Mouse (Mus musculus) MEL (cell line): ENCODE data around the gene Gnao1. TPM values are rescaled to one million over a fixed set of nuclear protein-coding genes. Genes with fewer than 3 reads are reported as not detected.

Source experiments
- DNase-seq: peaks from one replicate; pipeline ENCODE4 v3.0.0; 2011; ENCODE audit warnings: low read depth, low spot score
- H3K27ac ChIP-seq: 2 replicates; pipeline ENCODE4 v1.5.1; 2012; ENCODE audit warnings: low read depth, mild to moderate bottlenecking, control low read depth, low read length, moderate library complexity; ENCODE audit not compliant: control insufficient read depth
- H3K27me3 ChIP-seq, 2 experiments: fragments of 150-350 bp in 1 of 2; sonication (generic) in 1 of 2; 2 replicates each; pipeline ENCODE4 v1.6.1; 2012; ENCODE audit warnings: low read length in 2 of 2, mild to moderate bottlenecking in 2 of 2, improper control_type of control experiment in 1 of 2, moderate library complexity in 1 of 2; ENCODE audit not compliant: insufficient read depth in 2 of 2, control insufficient read depth in 1 of 2
- H3K36me3 ChIP-seq, 2 experiments: 2 replicates each; pipeline ENCODE4 v1.6.1; 2012 to 2014; ENCODE audit warnings: low read length in 2 of 2, improper control_type of control experiment in 1 of 2, inconsistent platforms in 1 of 2, mild to moderate bottlenecking in 1 of 2; ENCODE audit not compliant: insufficient read depth in 2 of 2, control insufficient read depth in 1 of 2
- H3K4me1 ChIP-seq, 2 experiments: fragments of 150-350 bp in 1 of 2; sonication (generic) in 1 of 2; 2 replicates each; pipeline ENCODE4 v1.6.1; 2012; ENCODE audit warnings: low read length in 2 of 2, improper control_type of control experiment in 1 of 2, mild to moderate bottlenecking in 1 of 2; ENCODE audit not compliant: insufficient read depth in 2 of 2, control insufficient read depth in 1 of 2
- H3K4me3 ChIP-seq, 2 experiments: fragments of 150-350 bp in 1 of 2; sonication (generic) in 1 of 2; 2 replicates each; pipeline ENCODE4 v1.5.1; 2012; ENCODE audit warnings: low read depth in 2 of 2, low read length in 2 of 2, mild to moderate bottlenecking in 2 of 2, moderate library complexity in 2 of 2, control low read depth in 1 of 2, improper control_type of control experiment in 1 of 2; ENCODE audit not compliant: control insufficient read depth in 1 of 2, insufficient read depth in 1 of 2
- H3K79me2 ChIP-seq: 2 replicates; pipeline ENCODE4 v1.6.1; 2012; ENCODE audit warnings: mild to moderate bottlenecking, low read length, moderate library complexity; ENCODE audit not compliant: control insufficient read depth, poor library complexity, insufficient read depth
- H3K9ac ChIP-seq: 2 replicates; pipeline ENCODE4 v1.6.1; 2012; ENCODE audit warnings: low read depth, mild to moderate bottlenecking, control low read depth, low read length, moderate library complexity; ENCODE audit not compliant: control insufficient read depth, poor library complexity, severe bottlenecking
- H3K9me3 ChIP-seq: fragments of 150-350 bp; sonication (generic); replicated peaks from 2 replicates; pipeline ENCODE4 v1.6.1; 2012; ENCODE audit warnings: mild to moderate bottlenecking, low read length, improper control_type of control experiment, moderate library complexity; ENCODE audit not compliant: insufficient read depth
- BHLHE40 ChIP-seq: IDR thresholded peaks from 2 replicates; pipeline ENCODE4 v1.6.1; 2012; ENCODE audit warnings: low read depth, mild to moderate bottlenecking, inconsistent platforms, low read length, improper control_type of control experiment, borderline replicate concordance
- CHD2 ChIP-seq: IDR thresholded peaks from 2 replicates; pipeline ENCODE4 v1.6.1; 2011; ENCODE audit warnings: low read length, improper control_type of control experiment
- E2F4 ChIP-seq: IDR thresholded peaks from 2 replicates; pipeline ENCODE4 v1.6.1; 2011; ENCODE audit warnings: low read depth, low read length, improper control_type of control experiment, borderline replicate concordance
- ELF1 ChIP-seq: IDR thresholded peaks from 2 replicates; pipeline ENCODE4 v1.6.1; 2014; ENCODE audit warnings: low read depth, mild to moderate bottlenecking, inconsistent platforms, low read length, improper control_type of control experiment, moderate library complexity
- ETS1 ChIP-seq: IDR thresholded peaks from 2 replicates; pipeline ENCODE4 v1.6.1; 2012; ENCODE audit warnings: low read depth, mild to moderate bottlenecking, inconsistent platforms, low read length, improper control_type of control experiment, moderate library complexity
- GABPA ChIP-seq: IDR thresholded peaks from 2 replicates; pipeline ENCODE4 v1.6.1; 2012; ENCODE audit warnings: low read depth, mild to moderate bottlenecking, inconsistent platforms, low read length, improper control_type of control experiment, moderate library complexity
- MAFK ChIP-seq: IDR thresholded peaks from 2 replicates; pipeline ENCODE4 v1.6.1; 2011; ENCODE audit warnings: low read depth, mild to moderate bottlenecking, low read length, improper control_type of control experiment, borderline replicate concordance
- MAZ ChIP-seq: IDR thresholded peaks from 2 replicates; pipeline ENCODE4 v1.6.1; 2012; ENCODE audit warnings: low read depth, mild to moderate bottlenecking, inconsistent platforms, low read length, improper control_type of control experiment
- MEF2A ChIP-seq: IDR thresholded peaks from 2 replicates; pipeline ENCODE4 v1.6.1; 2014; ENCODE audit warnings: low read depth, mild to moderate bottlenecking, inconsistent platforms, low read length, improper control_type of control experiment; ENCODE audit not compliant: poor library complexity, insufficient replicate concordance, severe bottlenecking; ENCODE audit errors: extremely low read depth
- MXI1 ChIP-seq: IDR thresholded peaks from 2 replicates; pipeline ENCODE4 v1.6.1; 2011; ENCODE audit warnings: mild to moderate bottlenecking, low read depth, low read length, improper control_type of control experiment
- MYB ChIP-seq: IDR thresholded peaks from 2 replicates; pipeline ENCODE4 v1.6.1; 2011; ENCODE audit warnings: mild to moderate bottlenecking, low read depth, low read length, improper control_type of control experiment
- NRF1 ChIP-seq: IDR thresholded peaks from 2 replicates; pipeline ENCODE4 v1.6.1; 2014; ENCODE audit warnings: low read depth, mild to moderate bottlenecking, inconsistent platforms, low read length, improper control_type of control experiment, moderate library complexity; ENCODE audit not compliant: poor library complexity, insufficient read depth, severe bottlenecking
- POLR2A ChIP-seq, 2 experiments: IDR thresholded peaks; 2 replicates each; pipeline ENCODE4 v1.6.1; 2011 to 2012; ENCODE audit warnings: low read length in 2 of 2, mild to moderate bottlenecking in 2 of 2, control low read depth in 1 of 2, improper control_type of control experiment in 1 of 2, low read depth in 1 of 2, moderate library complexity in 1 of 2; ENCODE audit not compliant: control insufficient read depth in 1 of 2, insufficient read depth in 1 of 2, poor library complexity in 1 of 2
- POLR2AphosphoS2 ChIP-seq: IDR thresholded peaks from 2 replicates; pipeline ENCODE4 v1.6.1; 2011; ENCODE audit warnings: low read length, improper control_type of control experiment
- POLR2AphosphoS5 ChIP-seq: IDR thresholded peaks from 2 replicates; pipeline ENCODE4 v1.6.1; 2012; ENCODE audit warnings: low read depth, borderline replicate concordance, mild to moderate bottlenecking, inconsistent platforms, low read length, moderate library complexity, mixed read lengths
- RAD21 ChIP-seq: IDR thresholded peaks from 2 replicates; pipeline ENCODE4 v1.6.1; 2011; ENCODE audit warnings: mild to moderate bottlenecking, low read depth, low read length, improper control_type of control experiment
- RCOR1 ChIP-seq: IDR thresholded peaks from 2 replicates; pipeline ENCODE4 v1.6.1; 2012; ENCODE audit warnings: low read depth, mild to moderate bottlenecking, inconsistent platforms, low read length, improper control_type of control experiment
- SIN3A ChIP-seq: IDR thresholded peaks from 2 replicates; pipeline ENCODE4 v1.6.1; 2012; ENCODE audit warnings: low read length, improper control_type of control experiment, inconsistent platforms
- SMC3 ChIP-seq: IDR thresholded peaks from 2 replicates; pipeline ENCODE4 v1.6.1; 2011; ENCODE audit warnings: low read depth, low read length, improper control_type of control experiment
- TAL1 ChIP-seq: IDR thresholded peaks from 2 replicates; pipeline ENCODE4 v1.6.1; 2012; ENCODE audit warnings: mild to moderate bottlenecking, inconsistent platforms, low read length, moderate library complexity, mixed read lengths
- TBP ChIP-seq: IDR thresholded peaks from 2 replicates; pipeline ENCODE4 v1.8.0; 2011; ENCODE audit warnings: low read depth, low read length, improper control_type of control experiment
- TCF12 ChIP-seq: IDR thresholded peaks from 2 replicates; pipeline ENCODE4 v1.6.1; 2014; ENCODE audit warnings: low read depth, mild to moderate bottlenecking, inconsistent platforms, low read length, improper control_type of control experiment, moderate library complexity
- UBTF ChIP-seq: IDR thresholded peaks from 2 replicates; pipeline ENCODE4 v1.6.1; 2012; ENCODE audit warnings: low read depth, mild to moderate bottlenecking, inconsistent platforms, low read length, improper control_type of control experiment, moderate library complexity, borderline replicate concordance; ENCODE audit not compliant: insufficient read depth
- USF1 ChIP-seq: IDR thresholded peaks from 2 replicates; pipeline ENCODE4 v1.6.1; 2014; ENCODE audit warnings: low read depth, mild to moderate bottlenecking, inconsistent platforms, low read length, improper control_type of control experiment, moderate library complexity
- USF2 ChIP-seq, 2 experiments: IDR thresholded peaks; 2 replicates each; pipeline ENCODE4 v1.6.1; 2011 to 2012; ENCODE audit warnings: improper control_type of control experiment in 2 of 2, low read length in 2 of 2, borderline replicate concordance in 1 of 2, inconsistent platforms in 1 of 2, low read depth in 1 of 2, mild to moderate bottlenecking in 1 of 2; ENCODE audit not compliant: insufficient read depth in 1 of 2
- ZC3H11A ChIP-seq: IDR thresholded peaks from 2 replicates; pipeline ENCODE4 v1.6.1; 2012; ENCODE audit warnings: low read depth, mild to moderate bottlenecking, inconsistent platforms, low read length, improper control_type of control experiment
- ZKSCAN1 ChIP-seq: IDR thresholded peaks from 2 replicates; pipeline ENCODE4 v1.6.1; 2012; ENCODE audit warnings: low read depth, mild to moderate bottlenecking, inconsistent platforms, low read length, improper control_type of control experiment, moderate library complexity
- ZMIZ1 ChIP-seq: IDR thresholded peaks from 2 replicates; pipeline ENCODE4 v1.6.1; 2012; ENCODE audit warnings: low read depth, mild to moderate bottlenecking, inconsistent platforms, low read length, improper control_type of control experiment, moderate library complexity
- ZNF384 ChIP-seq: IDR thresholded peaks from 2 replicates; pipeline ENCODE4 v1.6.1; 2012; ENCODE audit warnings: low read depth, mild to moderate bottlenecking, inconsistent platforms, low read length, improper control_type of control experiment
- polyA plus RNA-seq, 2 experiments: library from polyadenylated mRNA; stranded (reverse) in 1 of 2; unstranded in 1 of 2; fragments of >175 nt in 1 of 2; fragments of >200 nt in 1 of 2; gene quantifications; 2 replicates each; pipeline versions ENCODE4 v1.2.1 to v1.2.4; 2012; ENCODE audit warnings: low replicate concordance in 2 of 2, low read depth in 1 of 2; ENCODE audit not compliant: insufficient read length in 2 of 2, insufficient read depth in 1 of 2, missing spikeins in 1 of 2
- total RNA-seq: library from RNA; depleted of rRNA; stranded (reverse); fragments of 300-350 nt; gene quantifications from 2 replicates; pipeline ENCODE4 v1.2.3, GENCODE M21; 2012

The Gnao1 gene
- total and polyA plus RNA-seq, 3 experiments, result 0.03 TPM; not detected in 2

GRCm38 (mm10) chr8:93980141-93980540, 170.4 kb downstream of the Gnao1 start:
- no peak overlapping the region for H3K9ac ChIP-seq
- H3K36me3 ChIP-seq, result peaks cover 0 to 44% of the 10 kb centered on the region in 2 experiments; a peak in 2 of 4 replicates
- no peak for DNase-seq
- H3K27ac ChIP-seq, result no peak overlapping the region
- H3K9me3 ChIP-seq, result no peaks in the 10 kb centered on the region
- H3K4me3 ChIP-seq, result no peak overlapping the region
- TF ChIP-seq SMC3 (no peak), ETS1 (no peak), ELF1 (no peak), POLR2AphosphoS2 (no peak), TAL1 (no peak), TBP (no peak), MAZ (no peak), ZMIZ1 (no peak), POLR2A (IDR thresholded peaks at IDR 0.05; ENCODE audit: control insufficient read depth in 1 of 2, insufficient read depth in 1 of 2, low read depth in 1 of 2, low read length in 2 of 2, poor library complexity in 1 of 2) (no peak), POLR2AphosphoS5 (no peak), ZNF384 (no peak), MYB (no peak), GABPA (no peak), TCF12 (no peak), UBTF (no peak), MEF2A (no peak), E2F4 (no peak), MAFK (no peak), RCOR1 (no peak), USF2 (IDR thresholded peaks at IDR 0.05; ENCODE audit: borderline replicate concordance in 1 of 2, insufficient read depth in 1 of 2, low read depth in 1 of 2, low read length in 2 of 2) (no peak)
- TF ChIP-seq, all 39 proteins: peak for 0
- Histone ChIP-seq H3K27me3 (no peaks in the 10 kb centered on the region), H3K79me2 (no peaks in the 10 kb centered on the region), H3K4me1 (no peaks in the 10 kb centered on the region; a peak in 1 of 4 replicates)

GRCm38 (mm10) chr8:93981679-93982215, 172.0 kb downstream of the Gnao1 start:
- Histone ChIP-seq H3K4me1 (no peaks in the 10 kb centered on the region; a peak in 1 of 4 replicates), H3K79me2 (no peaks in the 10 kb centered on the region), H3K27me3 (no peaks in the 10 kb centered on the region), H3K27ac (no peak overlapping the region), H3K9me3 (no peaks in the 10 kb centered on the region), H3K36me3 (peaks cover 0 to 45% of the 10 kb centered on the region in 2 experiments; a peak in 2 of 4 replicates), H3K9ac (no peak overlapping the region), H3K4me3 (no peak overlapping the region)
- DNase-seq, result no peak
- TF ChIP-seq BHLHE40 (no peak), CHD2 (no peak), NRF1 (no peak), GABPA (no peak), ETS1 (no peak), RAD21 (no peak), SIN3A (no peak), TAL1 (no peak), POLR2AphosphoS5 (no peak), E2F4 (no peak), TBP (no peak), MXI1 (no peak), ZMIZ1 (no peak), ELF1 (no peak), ZKSCAN1 (no peak), USF1 (no peak), POLR2A (IDR thresholded peaks at IDR 0.05; ENCODE audit: control insufficient read depth in 1 of 2, insufficient read depth in 1 of 2, low read depth in 1 of 2, low read length in 2 of 2, poor library complexity in 1 of 2) (no peak), USF2 (IDR thresholded peaks at IDR 0.05; ENCODE audit: borderline replicate concordance in 1 of 2, insufficient read depth in 1 of 2, low read depth in 1 of 2, low read length in 2 of 2) (no peak), ZC3H11A (no peak)
